Mouse (Mus musculus): Measurements from ENCODE around the gene Coq8a. TPM values are rescaled to one million over a fixed set of nuclear protein-coding genes. Genes with fewer than 3 reads are reported as not detected.

Gene Coq8a
- polyA plus RNA-seq, 1 experiment from 2014 or later, result 7.8 TPM

DNA sequence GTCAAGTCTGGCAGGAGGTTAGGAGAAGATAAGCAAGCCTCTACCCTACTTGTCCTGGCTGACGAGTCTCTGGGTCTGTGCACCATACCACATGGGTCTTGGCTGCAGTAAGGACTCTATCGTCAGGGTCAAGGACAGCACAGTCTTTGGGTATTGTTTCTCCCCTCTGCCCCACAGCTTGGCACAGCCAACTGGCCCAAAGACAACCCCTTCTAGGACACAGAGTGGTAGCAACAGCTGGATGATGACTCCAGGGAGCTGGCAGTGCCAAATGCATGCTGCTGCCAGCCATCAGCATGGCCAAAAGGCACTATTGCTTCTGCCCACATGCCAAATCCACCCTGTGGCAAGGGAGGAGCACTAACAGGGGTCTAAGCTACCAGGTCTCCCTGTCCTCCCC lies 27.5 kb downstream of the Coq8a start:
- no peak overlapping the region for H3K4me2 ChIP-seq (replicated peaks)
- H3K9me3 ChIP-seq, result no peaks in the 10 kb centered on the region
- H3K9ac ChIP-seq, result no peak overlapping the region
- no peaks in the 10 kb centered on the region for H3K4me1 ChIP-seq
- 87% methylated on average over 2 of the region's 2 CpGs for WGBS
- no peak overlapping the region for H3K4me3 ChIP-seq
- no peak overlapping the region for H3K27ac ChIP-seq
- no peak for ATAC-seq (ENCODE audit: low FRiP score, low read depth)
- no peaks in the 10 kb centered on the region for H3K27me3 ChIP-seq
- H3K36me3 ChIP-seq, result peaks cover 3% of the 10 kb centered on the region

- Histone ChIP-seq H3K4me1 (no peaks in the 10 kb centered on the region), H3K36me3 (peaks cover 19% of the 10 kb centered on the region), H3K9ac (no peak overlapping the region), H3K9me3 (no peaks in the 10 kb centered on the region), H3K4me3 (no peak overlapping the region), H3K27me3 (no peaks in the 10 kb centered on the region), H3K27ac (no peak overlapping the region), H3K4me2 (replicated peaks) (no peak overlapping the region)
- WGBS, result 90% methylated on average over 8 of the region's 8 CpGs
- no peak for ATAC-seq (ENCODE audit: low FRiP score, low read depth)
Observed at GRCm38 (mm10) chr1:180170071-180170470, 29.3 kb downstream of the Coq8a start.

DNA sequence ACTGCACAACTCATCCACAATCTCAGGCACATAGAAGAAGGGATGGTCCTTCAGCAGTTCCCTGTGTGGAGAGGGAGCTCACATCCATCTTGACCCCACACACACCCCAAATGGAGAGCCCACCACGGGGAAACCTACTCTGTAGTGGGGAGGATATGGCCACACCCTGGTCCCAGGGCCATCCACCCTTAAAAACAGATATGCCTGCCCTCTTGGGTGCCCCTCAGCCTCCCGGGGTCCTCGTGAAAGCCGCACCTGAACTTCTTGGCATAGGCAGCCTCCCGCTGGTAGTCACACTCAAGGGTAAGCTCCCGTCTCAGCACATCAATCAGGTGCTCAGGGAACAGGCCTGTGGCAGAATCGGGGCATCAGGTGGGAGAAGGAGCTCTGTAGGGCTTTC lies 30.2 kb downstream of the Coq8a start:
- no peak for ATAC-seq (ENCODE audit: low FRiP score, low read depth)
- Histone ChIP-seq H3K4me3 (no peak overlapping the region), H3K27me3 (no peaks in the 10 kb centered on the region), H3K4me2 (replicated peaks) (no peak overlapping the region), H3K9ac (no peak overlapping the region), H3K27ac (no peak overlapping the region), H3K4me1 (no peaks in the 10 kb centered on the region), H3K36me3 (peaks cover 19% of the 10 kb centered on the region), H3K9me3 (no peaks in the 10 kb centered on the region)
- WGBS, result 88% methylated on average over 7 of the region's 7 CpGs

DNA sequence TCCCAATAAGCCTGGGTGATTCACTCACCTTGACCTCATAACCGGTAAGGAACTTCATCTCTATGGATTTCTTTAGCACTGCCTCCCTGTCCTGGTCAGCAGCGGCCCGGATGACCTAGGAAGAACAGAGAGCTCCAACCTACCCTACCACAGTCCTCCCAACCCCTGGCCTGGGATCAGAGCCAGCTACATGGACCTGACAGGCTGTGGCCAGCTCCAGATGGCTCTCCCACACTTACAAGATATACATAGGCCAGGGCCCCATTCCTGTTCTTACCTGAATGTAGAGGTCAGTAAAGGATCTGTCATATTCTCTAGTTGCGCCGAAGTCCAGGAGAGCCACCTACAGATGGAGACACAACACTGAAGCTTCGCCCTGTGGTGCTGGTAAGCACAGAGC lies 31.1 kb downstream of the Coq8a start:
- H3K27me3 ChIP-seq, result no peaks in the 10 kb centered on the region
- no peak overlapping the region for H3K27ac ChIP-seq
- no peaks in the 10 kb centered on the region for H3K9me3 ChIP-seq
- no peak overlapping the region for H3K9ac ChIP-seq
- no peak overlapping the region for H3K4me2 ChIP-seq (replicated peaks)
- no peak overlapping the region for H3K4me3 ChIP-seq
- H3K36me3 ChIP-seq, result peaks cover 26% of the 10 kb centered on the region
- no peak for ATAC-seq (ENCODE audit: low FRiP score, low read depth)
- H3K4me1 ChIP-seq, result no peaks in the 10 kb centered on the region
- 89% methylated on average over 6 of the region's 6 CpGs for WGBS

DNA sequence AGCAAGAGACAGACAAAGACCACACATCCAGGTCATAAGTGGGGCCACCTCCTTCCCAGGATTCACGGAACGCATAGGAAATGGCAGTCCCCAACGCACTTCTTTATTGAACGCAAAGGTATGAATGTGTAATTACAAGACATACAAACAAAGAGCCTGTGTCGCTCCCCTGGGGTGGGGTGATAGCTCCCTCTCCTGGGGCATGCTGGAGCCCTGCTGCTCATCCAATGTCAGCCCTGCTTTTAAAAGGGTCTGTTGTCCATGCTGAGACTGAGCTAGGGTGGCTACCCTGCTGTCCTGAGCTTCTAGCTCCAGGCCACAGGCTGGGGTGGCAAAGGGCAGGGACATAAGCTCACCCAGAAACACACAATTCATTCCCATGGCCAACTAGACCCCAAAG lies 32.9 kb downstream of the Coq8a start:
- 93% methylated on average over 5 of the region's 5 CpGs for WGBS
- ATAC-seq (ENCODE audit: low FRiP score, low read depth), result no peak
- peaks cover 42% of the 10 kb centered on the region for H3K36me3 ChIP-seq

GRCm38 (mm10) chr1:180162986-180163385 lies 36.4 kb downstream of the Coq8a start:
- no peak overlapping the region for H3K9ac ChIP-seq
- ATAC-seq (ENCODE audit: low FRiP score, low read depth), result no peak
- no peaks in the 10 kb centered on the region for H3K9me3 ChIP-seq
- no peak overlapping the region for H3K4me2 ChIP-seq (replicated peaks)
- WGBS, result 55% methylated on average over 7 of the region's 7 CpGs
- peaks cover 64% of the 10 kb centered on the region for H3K36me3 ChIP-seq
- no peak overlapping the region for H3K4me3 ChIP-seq
- no peak overlapping the region for H3K27ac ChIP-seq
- no peaks in the 10 kb centered on the region for H3K27me3 ChIP-seq
- no peaks in the 10 kb centered on the region for H3K4me1 ChIP-seq

More for the DNA sequence above, 32.9 kb downstream of the Coq8a start:
- no peak overlapping the region for H3K9ac ChIP-seq
- H3K27ac ChIP-seq, result no peak overlapping the region
- H3K9me3 ChIP-seq, result no peaks in the 10 kb centered on the region
- no peaks in the 10 kb centered on the region for H3K27me3 ChIP-seq
- no peak overlapping the region for H3K4me3 ChIP-seq
- no peaks in the 10 kb centered on the region for H3K4me1 ChIP-seq
- no peak overlapping the region for H3K4me2 ChIP-seq (replicated peaks)

DNA sequence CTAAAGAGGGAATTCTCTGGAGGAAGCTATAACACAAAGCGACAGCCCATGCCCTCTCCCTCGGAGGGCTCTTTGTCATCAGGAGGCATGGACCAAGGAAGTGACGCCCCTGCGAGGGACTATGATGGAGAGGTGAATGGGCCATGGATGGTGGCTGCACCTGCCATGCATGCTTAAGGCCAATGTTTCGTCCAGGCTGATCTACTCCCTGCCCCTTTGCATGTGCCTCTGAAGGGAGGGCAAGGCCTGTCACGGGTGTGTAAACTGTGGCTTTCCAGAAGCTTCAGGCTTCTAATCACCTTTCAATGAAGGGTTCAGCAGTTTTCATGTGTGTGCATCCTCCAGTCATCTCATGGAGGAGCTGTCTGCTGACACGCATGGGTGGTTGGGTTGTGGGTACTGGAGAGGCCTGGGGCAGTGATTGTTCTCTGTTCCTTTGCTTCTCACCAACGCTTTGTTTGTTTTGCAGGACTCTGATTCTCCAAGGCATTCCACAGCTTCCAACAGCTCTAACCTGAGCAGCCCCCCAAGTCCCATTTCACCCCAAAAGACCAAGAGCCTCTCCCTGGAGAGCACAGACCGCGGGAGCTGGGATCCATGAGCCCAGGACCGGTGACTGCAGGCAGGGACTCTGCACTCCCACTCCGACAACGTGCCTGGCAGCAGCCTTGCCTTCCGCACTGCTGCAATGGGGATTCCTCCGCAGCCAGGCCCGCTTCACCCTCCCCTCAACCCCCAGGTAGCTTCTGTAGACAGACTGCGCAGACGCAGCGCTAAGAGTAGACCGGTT lies 37.6 kb downstream of the Coq8a start:
- Histone ChIP-seq H3K4me1 (no peaks in the 10 kb centered on the region), H3K9me3 (no peaks in the 10 kb centered on the region), H3K4me3 (no peak overlapping the region), H3K36me3 (peaks cover 59% of the 10 kb centered on the region), H3K27me3 (no peaks in the 10 kb centered on the region), H3K9ac (no peak overlapping the region), H3K27ac (no peak overlapping the region), H3K4me2 (replicated peaks) (no peak overlapping the region)
- WGBS, result 93% methylated on average over 20 of the region's 20 CpGs
- ATAC-seq (ENCODE audit: low FRiP score, low read depth), result no peak

DNA sequence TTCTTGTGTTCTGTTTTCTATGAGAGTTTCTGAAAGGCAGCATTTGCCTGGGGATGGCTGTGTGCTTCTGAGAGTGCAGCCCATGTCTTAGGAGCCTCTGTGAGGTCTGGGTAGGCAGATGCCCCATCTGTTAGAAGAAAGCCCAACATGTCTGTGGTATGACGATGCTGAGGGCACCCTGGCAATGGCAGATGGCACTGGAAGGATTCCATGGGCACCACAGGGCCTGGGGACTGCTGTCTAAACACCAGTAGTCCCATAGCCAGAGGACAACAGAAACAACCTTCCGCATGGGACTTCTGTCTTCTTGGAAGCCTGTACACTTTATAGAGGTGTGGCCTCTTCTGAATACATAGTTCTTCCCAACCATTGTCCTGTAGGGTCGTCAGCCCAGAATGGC lies 38.2 kb downstream of the Coq8a start:
- no peak overlapping the region for H3K4me3 ChIP-seq
- 94% methylated on average over 3 of the region's 3 CpGs for whole genome bisulfite sequencing

DNA sequence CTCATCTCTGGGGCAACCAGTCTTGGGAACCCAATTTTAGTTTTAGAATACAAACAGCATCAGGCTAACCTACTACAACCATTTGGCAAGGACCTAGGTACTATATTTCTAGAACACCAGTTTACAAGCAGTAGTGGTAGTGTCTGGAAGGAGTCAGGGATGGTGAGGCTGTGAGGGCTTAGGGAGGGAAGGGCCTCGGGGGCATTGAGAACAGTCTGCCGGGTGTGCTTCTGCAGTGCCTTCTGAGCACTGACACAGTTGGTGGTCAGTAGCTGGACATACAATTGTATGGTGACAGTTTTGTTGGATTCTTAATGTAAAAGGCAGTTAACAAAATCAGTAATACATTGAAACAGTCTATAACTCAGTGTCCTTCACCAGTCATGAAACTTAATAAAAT lies 38.9 kb downstream of the Coq8a start:
- no peak overlapping the region for H3K4me2 ChIP-seq (replicated peaks)
- H3K9ac ChIP-seq, result no peak overlapping the region
- ATAC-seq (ENCODE audit: low FRiP score, low read depth), result no peak
- H3K27me3 ChIP-seq, result no peaks in the 10 kb centered on the region
- 69% methylated on average over 2 of the region's 2 CpGs for WGBS
- H3K4me1 ChIP-seq, result no peaks in the 10 kb centered on the region
- no peak overlapping the region for H3K4me3 ChIP-seq
- H3K27ac ChIP-seq, result no peak overlapping the region
- H3K36me3 ChIP-seq, result peaks cover 51% of the 10 kb centered on the region
- H3K9me3 ChIP-seq, result no peaks in the 10 kb centered on the region

More for the DNA sequence above, 38.2 kb downstream of the Coq8a start:
- H3K27ac ChIP-seq, result no peak overlapping the region
- no peaks in the 10 kb centered on the region for H3K9me3 ChIP-seq
- no peak overlapping the region for H3K9ac ChIP-seq
- H3K4me2 ChIP-seq (replicated peaks), result no peak overlapping the region
- no peaks in the 10 kb centered on the region for H3K4me1 ChIP-seq
- H3K27me3 ChIP-seq, result no peaks in the 10 kb centered on the region
- peaks cover 53% of the 10 kb centered on the region for H3K36me3 ChIP-seq
- no peak for ATAC-seq (ENCODE audit: low FRiP score, low read depth)

DNA sequence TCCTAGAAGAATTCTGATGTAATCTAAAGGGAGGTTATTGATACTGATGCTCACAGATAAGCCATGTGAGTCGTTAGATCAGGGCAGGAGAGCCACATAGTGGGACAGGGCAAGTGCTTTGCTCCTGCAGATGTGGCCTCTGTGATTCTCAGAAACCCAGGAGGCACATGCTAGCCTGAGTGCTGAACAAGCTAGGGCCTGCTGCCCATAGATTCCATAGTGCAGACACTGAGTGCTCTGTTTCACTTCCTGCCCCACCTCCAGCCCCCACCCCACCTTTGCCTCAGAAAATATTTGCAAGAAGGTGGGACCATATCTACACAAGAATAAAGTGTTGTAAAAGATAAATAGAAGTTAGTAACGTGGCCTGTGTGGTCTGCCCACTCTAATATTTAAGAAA lies 40.8 kb downstream of the Coq8a start:
- Histone ChIP-seq H3K4me3 (no peak overlapping the region), H3K4me2 (replicated peaks) (no peak overlapping the region), H3K36me3 (peaks cover 50% of the 10 kb centered on the region), H3K9me3 (no peaks in the 10 kb centered on the region), H3K9ac (no peak overlapping the region), H3K4me1 (no peaks in the 10 kb centered on the region), H3K27ac (0 out of 2 replicates have a peak overlapping the region, but pooled peaks have one; percentile 8), H3K27me3 (no peaks in the 10 kb centered on the region)
- 76% methylated on average over 2 of the region's 2 CpGs for WGBS
- ATAC-seq (ENCODE audit: low FRiP score, low read depth), result no peak

DNA sequence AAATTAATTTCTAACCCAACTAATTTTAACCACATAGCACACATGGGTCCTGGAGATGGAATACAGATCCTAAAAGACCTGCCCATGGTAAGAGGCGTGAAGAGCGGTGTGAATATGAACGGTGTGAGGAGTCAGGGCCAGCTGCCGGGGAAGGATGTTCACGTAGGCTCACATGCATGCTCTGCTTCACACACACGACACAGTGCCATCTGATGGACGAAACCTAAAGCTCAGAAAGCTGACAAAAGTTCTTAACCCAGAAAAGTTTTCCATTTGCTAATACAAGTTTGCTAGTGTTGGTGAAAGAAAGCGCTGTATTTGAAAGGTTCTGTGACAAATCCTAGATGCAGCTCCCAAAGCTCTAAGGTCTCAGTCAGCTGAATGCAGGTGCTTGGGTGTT lies 48.2 kb downstream of the Coq8a start:
- Histone ChIP-seq H3K27me3 (no peaks in the 10 kb centered on the region), H3K27ac (no peak overlapping the region), H3K9ac (no peak overlapping the region), H3K4me3 (no peak overlapping the region), H3K36me3 (peaks cover 49% of the 10 kb centered on the region), H3K9me3 (no peaks in the 10 kb centered on the region), H3K4me2 (replicated peaks) (no peak overlapping the region), H3K4me1 (0 out of 2 replicates have a peak, but pooled peaks cover 6% of the 10 kb centered on the region)
- 83% methylated on average over 8 of the region's 8 CpGs for WGBS
- no peak for ATAC-seq (ENCODE audit: low FRiP score, low read depth)

DNA sequence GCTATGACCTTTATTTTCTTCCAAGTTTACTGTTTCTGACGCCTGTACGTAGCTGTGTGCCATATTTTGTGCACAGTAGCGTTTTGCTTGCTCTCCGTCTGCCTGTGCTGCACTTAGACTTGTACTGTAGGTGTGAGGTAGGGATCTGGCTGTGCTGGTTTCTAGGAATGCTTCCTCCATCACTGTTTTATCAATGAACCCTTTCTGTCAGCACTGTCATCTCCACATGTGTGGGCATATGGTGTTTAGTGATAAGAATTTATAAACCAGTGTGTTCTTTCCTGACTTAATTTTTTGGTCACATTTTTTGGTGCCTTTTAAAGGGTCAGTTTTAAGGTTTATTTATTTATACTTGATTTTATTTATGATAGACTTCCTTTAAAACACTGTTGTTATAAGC lies 50.8 kb downstream of the Coq8a start:
- WGBS, result 74% methylated on average over 4 of the region's 4 CpGs
- Histone ChIP-seq H3K4me2 (replicated peaks) (no peak overlapping the region), H3K4me1 (0 out of 2 replicates have a peak, but pooled peaks cover 6% of the 10 kb centered on the region), H3K9me3 (no peaks in the 10 kb centered on the region), H3K4me3 (no peak overlapping the region), H3K36me3 (peaks cover 52% of the 10 kb centered on the region), H3K9ac (no peak overlapping the region), H3K27me3 (no peaks in the 10 kb centered on the region), H3K27ac (no peak overlapping the region)
- no peak for ATAC-seq (ENCODE audit: low FRiP score, low read depth)

- Histone ChIP-seq H3K9ac (no peak overlapping the region), H3K4me1 (0 out of 2 replicates have a peak, but pooled peaks cover 6% of the 10 kb centered on the region), H3K27me3 (no peaks in the 10 kb centered on the region), H3K36me3 (peaks cover 51% of the 10 kb centered on the region), H3K4me2 (replicated peaks) (no peak overlapping the region), H3K27ac (no peak overlapping the region), H3K4me3 (no peak overlapping the region), H3K9me3 (no peaks in the 10 kb centered on the region)
- no peak for ATAC-seq (ENCODE audit: low FRiP score, low read depth)
- WGBS, result 73% methylated on average over 4 of the region's 4 CpGs
Observed at GRCm38 (mm10) chr1:180148036-180148435, 51.4 kb downstream of the Coq8a start.
